Mouse (Mus musculus): ENCODE results near the gene Mrrf. TPM values are rescaled to one million over a fixed set of nuclear protein-coding genes. Genes with fewer than 3 reads are reported as not detected.
"Not testable (repeated sequence)": the region's sequence is repeated elsewhere in the genome, so short reads cannot be mapped to it uniquely, and the experiment has no call there.

Gene Mrrf
- polyA plus RNA-seq, 1 experiment from 2014 or later: 30.3 TPM

DNA sequence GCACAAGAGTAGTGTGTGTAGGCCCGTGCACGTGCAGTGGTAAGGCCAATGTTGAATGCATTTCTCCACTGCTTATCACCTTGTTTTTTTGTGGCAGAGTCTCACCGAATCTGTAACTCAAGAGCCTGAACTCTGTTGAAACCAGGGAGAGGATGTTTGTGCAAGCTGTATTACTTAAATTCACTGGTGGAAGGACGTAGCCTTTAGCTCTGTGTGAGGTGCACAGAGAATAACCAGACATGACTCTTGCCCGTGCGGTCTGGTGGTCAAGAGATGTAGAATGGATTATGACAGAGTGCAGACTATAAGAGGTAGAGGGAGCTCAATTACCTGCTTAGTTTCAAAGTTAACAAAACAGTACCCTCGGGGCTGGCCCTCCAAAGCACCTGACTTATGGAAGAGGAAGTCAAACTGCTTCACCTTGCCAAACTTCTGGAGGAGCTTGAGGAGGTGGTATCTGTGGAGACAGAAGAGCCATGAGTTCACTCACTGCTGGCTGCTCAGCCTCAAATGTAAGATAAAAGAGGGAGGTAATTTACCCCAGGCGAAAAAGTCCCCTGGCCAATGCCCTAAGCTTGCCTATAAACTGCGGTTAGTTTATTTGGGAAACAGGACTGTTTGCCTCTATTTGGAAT is 9.3 kb upstream of the Mrrf start:
- no peak overlapping the region for H3K27ac ChIP-seq (ENCODE audit: low read length)
- H3K36me3 ChIP-seq (ENCODE audit: control insufficient read depth, insufficient read depth, low read length): peaks cover 53% of the 10 kb centered on the region
- H3K4me2 ChIP-seq (ENCODE audit: low read depth, low read length): no peak overlapping the region
- no peak for ATAC-seq (ENCODE audit: low read depth)
- no peaks in the 10 kb centered on the region for H3K9me3 ChIP-seq (ENCODE audit: control insufficient read depth, low read length)
- peaks cover 7% of the 10 kb centered on the region for H3K4me1 ChIP-seq (replicated peaks; ENCODE audit: control insufficient read depth, insufficient read depth, low read length)
- 89% methylated on average over 9 of the region's 9 CpGs for WGBS
- H3K4me3 ChIP-seq (ENCODE audit: low read length): no peak overlapping the region
- H3K9ac ChIP-seq (ENCODE audit: low read length): no peak overlapping the region
- no peaks in the 10 kb centered on the region for H3K27me3 ChIP-seq (ENCODE audit: control insufficient read depth, insufficient read depth, low read depth, low read length)

DNA sequence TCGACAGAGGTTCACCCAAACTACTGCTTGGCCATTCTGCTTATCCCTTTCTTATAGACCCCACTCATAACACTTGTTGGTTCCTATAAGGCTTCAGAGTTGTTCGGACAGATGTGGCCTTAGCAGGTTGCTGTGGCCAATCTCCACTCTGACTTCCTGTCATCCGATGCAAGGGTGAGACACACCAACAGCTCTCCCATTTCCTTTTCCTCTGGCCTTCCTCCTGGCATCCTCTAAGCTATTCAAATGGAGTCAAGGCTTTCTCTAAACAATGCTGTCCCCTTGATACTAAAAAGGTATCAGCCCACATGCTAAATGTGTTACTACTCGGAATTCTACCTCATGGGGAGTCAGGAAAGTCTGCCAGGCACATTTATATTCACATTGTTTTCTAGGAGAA is 8.2 kb upstream of the Mrrf start:
- peaks cover 50% of the 10 kb centered on the region for H3K36me3 ChIP-seq (ENCODE audit: control insufficient read depth, insufficient read depth, low read length)
- no peak overlapping the region for H3K4me3 ChIP-seq (ENCODE audit: low read length)
- ATAC-seq (ENCODE audit: low read depth): peak; percentile 38; the same call in 1 of the 2 replicates
- no peak overlapping the region for H3K4me2 ChIP-seq (ENCODE audit: low read depth, low read length)
- H3K4me1 ChIP-seq (replicated peaks; ENCODE audit: control insufficient read depth, insufficient read depth, low read length): peaks cover 7% of the 10 kb centered on the region
- WGBS: 66% methylated on average over 4 of the region's 4 CpGs
- peak overlapping the region; percentile 83 for H3K27ac ChIP-seq (ENCODE audit: low read length)
- no peaks in the 10 kb centered on the region for H3K9me3 ChIP-seq (ENCODE audit: control insufficient read depth, low read length)
- no peak overlapping the region for H3K9ac ChIP-seq (ENCODE audit: low read length)
- H3K27me3 ChIP-seq (ENCODE audit: control insufficient read depth, insufficient read depth, low read depth, low read length): no peaks in the 10 kb centered on the region

DNA sequence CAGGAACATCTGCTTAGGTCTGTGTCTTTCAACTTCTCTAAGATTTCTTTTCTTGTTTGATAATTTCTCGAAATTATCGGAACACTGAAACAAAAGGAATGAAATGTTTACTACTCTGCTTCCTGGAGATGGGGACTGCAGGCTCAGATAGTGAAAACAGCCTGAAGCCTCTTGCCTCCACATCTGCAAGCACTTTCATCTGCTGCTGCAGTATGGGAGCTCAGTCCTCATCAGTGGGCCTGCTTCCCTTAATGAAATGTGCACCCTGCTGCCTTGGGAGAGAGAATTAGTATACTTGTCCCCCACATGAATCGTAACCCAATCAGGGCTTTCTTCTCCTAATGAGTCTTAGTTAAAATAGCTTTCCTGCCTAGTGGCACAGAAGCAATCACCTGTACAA is 7.1 kb upstream of the Mrrf start:
- Histone ChIP-seq H3K27ac (ENCODE audit: low read length) (peak overlapping the region; percentile 57), H3K9me3 (ENCODE audit: control insufficient read depth, low read length) (no peaks in the 10 kb centered on the region), H3K4me1 (replicated peaks; ENCODE audit: control insufficient read depth, insufficient read depth, low read length) (peaks cover 7% of the 10 kb centered on the region), H3K4me3 (ENCODE audit: low read length) (no peak overlapping the region), H3K9ac (ENCODE audit: low read length) (no peak overlapping the region), H3K27me3 (ENCODE audit: control insufficient read depth, insufficient read depth, low read depth, low read length) (no peaks in the 10 kb centered on the region), H3K36me3 (ENCODE audit: control insufficient read depth, insufficient read depth, low read length) (peaks cover 53% of the 10 kb centered on the region), H3K4me2 (ENCODE audit: low read depth, low read length) (no peak overlapping the region)
- peak; percentile 49; the same call in 1 of the 2 replicates for ATAC-seq (ENCODE audit: low read depth)
- whole genome bisulfite sequencing: 71% methylated on average over 3 of the region's 3 CpGs

DNA sequence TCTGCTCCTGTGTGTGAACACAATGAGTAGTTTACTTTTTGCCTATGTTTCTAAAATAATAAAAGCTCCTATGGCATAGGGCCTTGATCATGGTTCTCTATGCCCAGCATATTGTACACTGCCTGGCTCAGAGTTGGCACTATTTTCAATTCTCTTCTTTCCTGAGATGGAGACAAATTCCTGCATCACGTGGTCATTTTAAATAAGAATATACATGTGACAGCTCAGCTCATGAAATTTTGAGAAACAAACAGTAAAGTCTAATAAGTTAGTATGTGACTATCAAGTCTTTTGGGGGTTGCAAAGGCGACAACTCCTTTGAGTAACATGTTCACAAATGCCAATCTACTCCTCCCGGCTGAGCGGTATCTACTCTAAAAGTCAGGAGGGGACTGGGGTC is 302 bp upstream of the Mrrf start:
- H3K9ac ChIP-seq (ENCODE audit: low read length): peak overlapping the region; percentile 87
- no peaks in the 10 kb centered on the region for H3K9me3 ChIP-seq (ENCODE audit: control insufficient read depth, low read length)
- no peaks in the 10 kb centered on the region for H3K27me3 ChIP-seq (ENCODE audit: control insufficient read depth, insufficient read depth, low read depth, low read length)
- WGBS: 0% methylated on average over 4 of the region's 4 CpGs
- H3K4me1 ChIP-seq (replicated peaks; ENCODE audit: control insufficient read depth, insufficient read depth, low read length): peaks cover 21% of the 10 kb centered on the region
- ATAC-seq (ENCODE audit: low read depth): no peak
- peak overlapping the region; percentile 96 for H3K27ac ChIP-seq (ENCODE audit: low read length)
- H3K36me3 ChIP-seq (ENCODE audit: control insufficient read depth, insufficient read depth, low read length): peaks cover 26% of the 10 kb centered on the region
- peak overlapping the region; percentile 88 for H3K4me3 ChIP-seq (ENCODE audit: low read length)
- H3K4me2 ChIP-seq (ENCODE audit: low read depth, low read length): peak overlapping the region; percentile 78

DNA sequence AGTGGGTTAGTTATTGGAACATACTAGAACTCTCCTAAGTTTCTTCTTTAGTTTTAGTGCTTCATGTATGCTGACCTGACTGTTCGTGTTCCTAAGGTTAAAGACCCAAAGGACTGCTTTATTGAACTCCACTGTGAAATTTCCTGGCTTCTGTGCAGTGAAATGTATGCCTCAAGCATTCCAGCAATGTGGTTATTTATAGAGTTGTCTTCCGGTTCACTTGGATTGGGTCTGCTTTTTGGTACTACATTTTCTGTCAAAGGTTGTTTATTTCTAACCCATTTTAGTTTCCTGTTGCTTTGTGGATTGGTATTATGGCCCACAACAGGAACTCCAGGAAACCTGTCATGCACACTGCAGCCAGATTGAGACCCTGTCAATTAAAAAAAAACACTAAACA is 2.9 kb downstream of the Mrrf start:
- H3K4me3 ChIP-seq (ENCODE audit: low read length): no peak overlapping the region
- H3K4me1 ChIP-seq (replicated peaks; ENCODE audit: control insufficient read depth, insufficient read depth, low read length): peaks cover 19% of the 10 kb centered on the region
- no peak overlapping the region for H3K4me2 ChIP-seq (ENCODE audit: low read depth, low read length)
- H3K9me3 ChIP-seq (ENCODE audit: control insufficient read depth, low read length): no peaks in the 10 kb centered on the region
- H3K9ac ChIP-seq (ENCODE audit: low read length): no peak overlapping the region
- H3K36me3 ChIP-seq (ENCODE audit: control insufficient read depth, insufficient read depth, low read length): peaks cover 10% of the 10 kb centered on the region
- H3K27me3 ChIP-seq (ENCODE audit: control insufficient read depth, insufficient read depth, low read depth, low read length): no peaks in the 10 kb centered on the region
- no peak for ATAC-seq (ENCODE audit: low read depth)
- peak overlapping the region; percentile 76 for H3K27ac ChIP-seq (ENCODE audit: low read length)
- WGBS: 36% methylated on average over 2 of the region's 2 CpGs

DNA sequence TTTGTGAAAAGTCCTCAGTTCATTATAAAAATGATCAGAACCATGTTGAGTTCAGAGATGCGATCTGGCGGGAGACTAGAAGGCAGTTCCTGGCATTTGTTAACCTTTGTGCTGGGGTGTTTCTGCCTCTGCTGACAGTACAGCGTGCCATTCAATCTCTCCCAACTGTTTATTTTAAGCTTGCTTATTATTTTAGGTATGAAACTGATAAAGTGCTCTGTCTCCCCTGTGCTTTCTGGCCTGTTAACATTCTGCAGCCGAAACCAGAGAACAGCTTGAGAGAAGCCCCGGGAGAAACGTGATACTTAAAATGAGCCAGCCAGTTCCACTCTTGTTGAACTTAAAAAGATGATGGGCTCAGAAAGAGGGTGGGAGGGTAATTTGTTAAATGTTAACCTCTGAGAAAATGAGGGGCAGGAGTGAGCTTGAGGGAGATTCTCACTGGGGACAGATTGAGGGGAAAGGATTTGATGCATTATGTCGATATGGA is 12.7 kb downstream of the Mrrf start:
- H3K4me3 ChIP-seq (ENCODE audit: low read length): no peak overlapping the region
- no peak overlapping the region for H3K9ac ChIP-seq (ENCODE audit: low read length)
- H3K36me3 ChIP-seq (ENCODE audit: control insufficient read depth, insufficient read depth, low read length): peaks cover 2% of the 10 kb centered on the region; the same call in 1 of the 2 replicates
- no peaks in the 10 kb centered on the region for H3K9me3 ChIP-seq (ENCODE audit: control insufficient read depth, low read length)
- H3K27ac ChIP-seq (ENCODE audit: low read length): no peak overlapping the region
- no peak overlapping the region for H3K4me2 ChIP-seq (ENCODE audit: low read depth, low read length)
- H3K4me1 ChIP-seq (replicated peaks; ENCODE audit: control insufficient read depth, insufficient read depth, low read length): no peaks in the 10 kb centered on the region
- no peaks in the 10 kb centered on the region for H3K27me3 ChIP-seq (ENCODE audit: control insufficient read depth, insufficient read depth, low read depth, low read length)
- no peak for ATAC-seq (ENCODE audit: low read depth)
- 61% methylated on average over 7 of the region's 7 CpGs for WGBS

DNA sequence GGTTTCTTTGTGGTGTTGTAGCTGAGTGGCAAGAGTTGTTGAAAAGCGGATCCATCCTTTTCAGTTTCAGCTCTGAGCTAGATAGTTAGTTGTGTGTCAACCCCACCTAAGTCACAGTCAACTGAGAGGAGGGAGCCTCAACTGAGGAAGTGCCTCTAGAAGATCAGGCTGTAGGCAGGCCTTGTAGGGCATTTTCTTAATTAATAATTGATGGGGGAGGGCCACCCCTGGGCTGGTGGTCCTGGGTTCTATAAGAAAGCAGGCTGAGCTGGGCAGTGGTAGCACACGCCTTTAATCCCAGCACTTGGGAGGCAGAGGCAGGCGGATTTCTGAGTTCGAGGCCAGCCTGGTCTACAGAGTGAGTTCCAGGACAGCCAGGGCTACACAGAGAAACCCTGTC is 16.2 kb downstream of the Mrrf start:
- 95% methylated on average over 4 of the region's 4 CpGs for WGBS
- not testable (repeated sequence) for H3K4me3 ChIP-seq (ENCODE audit: low read length); H3K4me2 ChIP-seq (ENCODE audit: low read depth, low read length); H3K27ac ChIP-seq (ENCODE audit: low read length); H3K4me1 ChIP-seq (replicated peaks; ENCODE audit: control insufficient read depth, insufficient read depth, low read length); H3K36me3 ChIP-seq (ENCODE audit: control insufficient read depth, insufficient read depth, low read length); H3K27me3 ChIP-seq (ENCODE audit: control insufficient read depth, insufficient read depth, low read depth, low read length); H3K9me3 ChIP-seq (ENCODE audit: control insufficient read depth, low read length); ATAC-seq (ENCODE audit: low read depth); H3K9ac ChIP-seq (ENCODE audit: low read length)

DNA sequence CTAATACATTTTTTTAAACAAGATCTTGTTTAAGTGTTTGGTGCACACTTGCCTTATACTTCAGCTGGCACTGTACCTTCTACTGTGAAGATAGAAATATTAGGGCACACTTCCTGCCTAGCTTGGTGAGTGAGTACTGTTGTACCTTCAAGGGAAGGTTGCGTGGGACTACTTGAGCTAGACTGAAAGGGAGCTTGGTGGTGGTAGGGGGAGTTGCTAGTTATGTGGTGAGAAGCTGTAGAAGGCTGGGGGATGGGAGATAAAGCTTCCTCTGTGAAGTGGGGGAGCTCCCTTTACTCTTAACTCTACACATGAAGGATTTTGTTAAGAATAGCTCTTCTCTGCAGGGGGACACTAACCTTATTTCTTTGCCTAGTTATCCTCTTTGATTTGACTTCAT is 21.3 kb downstream of the Mrrf start:
- Histone ChIP-seq H3K4me2 (ENCODE audit: low read depth, low read length) (no peak overlapping the region), H3K4me3 (ENCODE audit: low read length) (no peak overlapping the region), H3K4me1 (replicated peaks; ENCODE audit: control insufficient read depth, insufficient read depth, low read length) (no peaks in the 10 kb centered on the region), H3K27ac (ENCODE audit: low read length) (no peak overlapping the region), H3K9me3 (ENCODE audit: control insufficient read depth, low read length) (no peaks in the 10 kb centered on the region), H3K9ac (ENCODE audit: low read length) (no peak overlapping the region), H3K27me3 (ENCODE audit: control insufficient read depth, insufficient read depth, low read depth, low read length) (no peaks in the 10 kb centered on the region), H3K36me3 (ENCODE audit: control insufficient read depth, insufficient read depth, low read length) (peaks cover 3% of the 10 kb centered on the region; the same call in 1 of the 2 replicates)
- ATAC-seq (ENCODE audit: low read depth): no peak
- WGBS: 74% methylated on average over 1 of the region's 1 CpGs

DNA sequence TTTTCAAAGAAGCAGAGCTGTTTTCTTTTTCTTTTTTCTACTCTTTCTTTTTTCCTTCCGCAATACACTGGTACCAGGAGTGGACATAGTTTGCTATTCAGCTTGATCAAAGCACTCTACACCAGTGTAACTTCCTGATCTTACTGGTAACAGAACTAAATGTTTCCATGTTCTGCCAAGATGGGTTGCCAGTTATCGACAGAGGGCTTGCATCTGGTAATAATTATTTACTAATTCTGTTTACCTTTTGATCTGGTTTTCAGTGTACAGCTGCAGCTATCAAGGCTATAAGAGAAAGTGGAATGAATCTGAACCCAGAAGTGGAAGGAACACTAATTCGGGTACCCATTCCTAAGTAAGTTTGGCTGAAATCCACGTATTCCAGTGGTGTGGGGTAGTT is 23.1 kb downstream of the Mrrf start:
- H3K4me3 ChIP-seq (ENCODE audit: low read length): no peak overlapping the region
- H3K4me2 ChIP-seq (ENCODE audit: low read depth, low read length): no peak overlapping the region
- no peaks in the 10 kb centered on the region for H3K4me1 ChIP-seq (replicated peaks; ENCODE audit: control insufficient read depth, insufficient read depth, low read length)
- ATAC-seq (ENCODE audit: low read depth): no peak
- no peaks in the 10 kb centered on the region for H3K27me3 ChIP-seq (ENCODE audit: control insufficient read depth, insufficient read depth, low read depth, low read length)
- H3K36me3 ChIP-seq (ENCODE audit: control insufficient read depth, insufficient read depth, low read length): no peaks in the 10 kb centered on the region
- H3K27ac ChIP-seq (ENCODE audit: low read length): no peak overlapping the region
- 79% methylated on average over 4 of the region's 4 CpGs for WGBS
- H3K9ac ChIP-seq (ENCODE audit: low read length): no peak overlapping the region
- no peaks in the 10 kb centered on the region for H3K9me3 ChIP-seq (ENCODE audit: control insufficient read depth, low read length)
